Mouse (Mus musculus): ENCODE results near the gene Ppp1r3c. TPM values are rescaled to one million over a fixed set of nuclear protein-coding genes. Genes with fewer than 3 reads are reported as not detected.
"Not testable (repeated sequence)": the region's sequence is repeated elsewhere in the genome, so short reads cannot be mapped to it uniquely, and the experiment has no call there.

Ppp1r3c gene
- total RNA-seq, 2 experiments from 2014 or later, result 48.4 to 58.1 TPM

DNA sequence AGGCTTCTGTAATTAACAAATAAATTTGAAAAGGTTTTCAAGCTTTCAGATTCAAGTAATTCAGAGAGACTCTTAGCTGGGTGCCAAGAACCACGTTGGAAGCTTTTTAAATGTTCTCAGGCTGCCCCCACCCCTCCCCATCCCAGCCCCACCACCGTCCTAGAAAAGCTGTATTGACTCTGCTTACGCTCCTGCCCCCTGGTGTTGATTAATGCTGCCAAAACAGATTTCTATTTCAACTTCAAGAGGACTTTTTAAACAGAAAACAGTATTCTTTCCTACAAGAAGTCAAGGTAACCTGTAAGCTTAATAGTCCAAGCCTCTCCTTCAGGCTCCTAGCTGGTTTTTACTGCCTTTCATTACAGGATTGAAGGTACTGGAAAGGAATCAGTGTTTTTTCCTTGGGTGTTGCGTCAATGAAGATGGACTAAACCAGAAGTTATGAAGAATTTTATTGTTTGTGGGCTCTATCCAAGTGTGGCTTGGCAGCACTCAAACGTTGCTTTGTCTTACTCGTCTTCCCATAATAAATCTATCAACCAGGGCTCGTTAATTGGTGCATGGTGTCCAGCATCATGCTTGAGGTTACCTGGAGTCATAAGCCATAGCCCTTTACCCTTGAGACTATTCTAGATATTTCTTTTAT lies 3.2 kb upstream of the Ppp1r3c start:
- no peak for DNase-seq (ENCODE audit: extremely low spot score in 1 of 2, low spot score in 2 of 2)
- TF ChIP-seq CTCF (IDR thresholded peaks at IDR 0.05), result peak; percentile 49
- no peak overlapping the region for H3K4me3 ChIP-seq
- no peak overlapping the region for H3K27ac ChIP-seq
- intact Hi-C loops (cut with DNase I), result loop anchor here (5.0 kb wide), 2 partner anchors 78 to 187 kb away; partner anchors contain the start of gene Hectd2

DNA sequence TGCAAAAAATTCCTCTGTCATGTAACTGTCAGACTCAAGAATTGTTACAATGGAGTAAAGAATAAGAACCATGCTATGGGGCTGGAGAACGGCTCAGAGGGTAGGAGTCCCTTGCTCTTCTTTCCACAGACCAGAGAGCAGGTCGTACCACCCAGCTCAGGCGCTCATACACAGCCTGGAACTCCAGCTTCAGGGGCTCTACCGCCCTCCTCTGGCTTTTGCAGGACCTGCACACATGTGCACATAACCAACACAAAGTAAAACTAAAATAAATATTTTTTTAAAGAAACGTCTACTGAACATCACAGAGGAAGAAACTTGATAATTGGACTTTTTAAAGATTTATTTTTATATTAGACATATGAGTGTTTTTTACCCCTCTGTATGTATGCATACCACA lies 1.6 kb upstream of the Ppp1r3c start:
- H3K27ac ChIP-seq, result no peak overlapping the region
- intact Hi-C loops (cut with DNase I), result loop anchor here (5.0 kb wide), 2 partner anchors 79 to 186 kb away; partner anchors contain the start of gene Hectd2
- no peak overlapping the region for H3K4me3 ChIP-seq
- peak; percentile 25 for TF ChIP-seq CTCF (IDR thresholded peaks at IDR 0.05)
- DNase-seq (ENCODE audit: extremely low spot score in 1 of 2, low spot score in 2 of 2), result no peak

DNA sequence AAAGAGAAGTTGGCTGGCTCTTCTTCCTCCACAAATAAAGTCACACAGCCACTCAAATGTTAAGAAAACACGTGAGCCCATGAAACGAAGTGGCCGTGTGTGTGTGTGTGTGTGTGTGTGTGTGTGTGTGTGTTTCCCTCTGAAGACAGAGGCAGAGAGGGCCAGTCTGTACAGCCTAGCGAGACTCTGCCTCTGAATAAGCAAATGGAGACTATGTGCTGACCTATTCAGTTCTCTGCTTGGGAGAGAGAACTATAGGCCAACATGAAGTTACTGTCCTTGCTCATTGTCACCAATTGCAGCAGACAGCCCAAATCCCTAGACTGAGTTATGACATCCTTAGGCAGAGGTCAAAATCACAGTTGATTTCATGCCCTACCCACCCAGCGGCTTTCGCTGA lies 634 bp upstream of the Ppp1r3c start:
- no peak for TF ChIP-seq CTCF (IDR thresholded peaks at IDR 0.05)
- Histone ChIP-seq H3K27ac (peak overlapping the region; percentile 83), H3K4me3 (peak overlapping the region; percentile 74)
- intact Hi-C loops (cut with DNase I), result loop anchor here (2.0 to 5.0 kb wide), 3 partner anchors 80 to 185 kb away; partner anchors contain the start of gene Hectd2
- no peak for DNase-seq (ENCODE audit: extremely low spot score in 1 of 2, low spot score in 2 of 2)

- intact Hi-C loops (cut with DNase I), result loop anchor here (5.0 kb wide), 3 partner anchors 57 to 182 kb away; partner anchors contain the start of gene Hectd2
- Histone ChIP-seq H3K4me3 (peak overlapping the region; percentile 74), H3K27ac (no peak overlapping the region)
- no peak; the same call in 1 of the 2 replicates for TF ChIP-seq CTCF (IDR thresholded peaks at IDR 0.05)
- no peak for DNase-seq (ENCODE audit: extremely low spot score in 1 of 2, low spot score in 2 of 2)
These were observed 2.0 kb downstream of the Ppp1r3c start for GRCm38 (mm10) chr19:36734308-36735038.

DNA sequence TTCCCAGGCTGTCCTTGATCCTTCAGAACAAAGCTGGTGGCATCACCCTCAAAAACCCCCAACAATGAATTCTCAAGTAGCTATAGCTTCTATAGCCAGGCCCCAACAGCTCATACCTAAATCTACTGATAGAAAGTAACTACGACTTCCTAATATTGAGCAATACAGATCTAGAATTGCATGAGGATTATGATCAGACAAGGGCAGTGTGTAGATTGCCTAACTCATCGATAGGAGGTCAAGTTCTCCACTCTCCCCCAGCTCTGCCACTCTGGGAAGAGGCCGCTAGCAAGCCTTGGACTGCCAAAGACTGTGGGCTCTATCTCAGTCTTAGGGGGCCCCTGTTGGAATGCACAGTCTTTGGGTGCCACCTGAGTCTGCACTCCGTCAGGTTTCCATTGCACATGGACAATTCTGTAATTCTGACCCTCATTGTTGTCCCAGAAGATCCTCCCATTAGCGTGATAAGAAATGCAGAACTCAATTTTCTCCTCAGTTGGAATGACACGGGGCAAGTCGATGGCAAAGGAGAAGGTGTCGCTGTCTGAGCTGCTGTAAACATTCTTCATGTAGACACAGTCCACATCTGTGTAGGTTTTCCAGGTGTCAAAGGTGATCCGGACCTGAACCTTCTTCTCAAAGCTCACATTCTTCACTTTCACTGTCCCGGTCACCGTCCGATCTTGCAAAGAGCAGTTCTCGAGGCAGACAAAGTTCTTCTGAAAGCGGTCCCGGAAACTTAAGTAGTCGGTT lies 3.1 kb downstream of the Ppp1r3c start:
- H3K4me3 ChIP-seq, result peak overlapping the region; percentile 22
- no peak for DNase-seq (ENCODE audit: extremely low spot score in 1 of 2, low spot score in 2 of 2)
- intact Hi-C loops (cut with DNase I), result loop anchor here (5.0 kb wide), 1 partner anchor 56 kb away; no protein-coding TSS in a partner anchor
- TF ChIP-seq CTCF (IDR thresholded peaks at IDR 0.05), result no peak
- no peak overlapping the region for H3K27ac ChIP-seq

DNA sequence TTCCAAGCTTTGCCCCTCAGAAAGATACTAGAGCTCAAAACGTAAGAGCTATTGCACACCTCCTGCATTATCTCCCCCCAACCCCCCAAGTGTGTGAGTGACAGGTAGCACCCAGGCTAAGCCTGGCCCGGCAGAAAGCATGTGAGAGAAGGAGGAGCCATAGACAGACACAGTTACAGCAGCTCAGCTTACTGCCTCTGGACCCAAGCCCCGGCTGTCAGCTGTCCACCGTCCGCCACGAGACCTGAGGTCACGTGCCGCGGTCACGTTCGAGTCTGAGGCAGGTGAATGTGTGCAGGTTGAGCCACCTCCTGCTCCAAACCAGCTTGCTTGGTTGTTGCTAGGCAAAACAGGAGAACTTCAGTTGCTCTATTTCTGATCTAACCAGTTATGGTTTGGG lies 5.1 kb downstream of the Ppp1r3c start:
- no peak for TF ChIP-seq CTCF (IDR thresholded peaks at IDR 0.05)
- Histone ChIP-seq H3K27ac (no peak overlapping the region), H3K4me3 (no peak overlapping the region)
- intact Hi-C loops (cut with DNase I), result loop anchor here (5.0 kb wide), 1 partner anchor 54 kb away; no protein-coding TSS in a partner anchor
- no peak for DNase-seq (ENCODE audit: extremely low spot score in 1 of 2, low spot score in 2 of 2)

- DNase-seq (ENCODE audit: extremely low spot score in 1 of 2, low spot score in 2 of 2); H3K27ac ChIP-seq; H3K4me3 ChIP-seq: not testable (repeated sequence)
- intact Hi-C loops (cut with DNase I), result loop anchor here (5.0 kb wide), 1 partner anchor 53 kb away; no protein-coding TSS in a partner anchor
These were observed 6.0 kb downstream of the Ppp1r3c start for GRCm38 (mm10) chr19:36730414-36730813.

DNA sequence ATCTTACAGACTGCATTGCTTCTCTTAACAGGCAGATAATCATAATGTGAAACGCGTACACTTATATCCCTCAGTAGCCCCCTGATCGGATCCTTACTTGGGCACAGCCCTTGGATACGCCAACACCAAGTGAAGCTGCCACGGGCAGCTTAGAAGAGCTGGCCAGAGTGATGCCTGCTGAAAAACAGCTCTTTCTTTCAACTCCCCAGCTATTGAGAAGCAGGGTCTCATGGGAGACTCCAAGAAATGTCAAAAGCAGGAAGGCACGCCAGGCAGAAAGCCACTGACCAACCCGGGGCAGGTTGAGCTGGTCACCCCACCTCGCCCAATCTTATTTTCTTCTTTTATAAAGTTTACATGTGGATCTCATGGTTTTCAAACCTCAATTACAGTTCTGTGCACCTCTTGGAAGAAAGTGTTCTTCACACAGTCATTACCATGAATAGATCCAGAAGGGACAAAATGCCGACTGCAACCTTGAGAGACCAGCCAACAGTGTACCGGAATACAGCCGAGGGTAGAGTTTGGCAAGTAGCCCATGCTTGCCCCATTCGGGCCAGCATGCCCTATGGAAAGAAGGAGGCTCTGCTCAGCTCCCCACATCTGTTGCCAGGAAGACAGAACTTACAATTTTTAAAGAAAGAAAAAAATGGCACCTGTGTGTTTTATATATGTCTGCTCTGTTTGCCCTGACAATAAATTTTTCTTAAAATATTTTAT lies 7.6 kb downstream of the Ppp1r3c start:
- intact Hi-C loops (cut with DNase I), result no loop called here
- Histone ChIP-seq H3K4me3 (no peak overlapping the region), H3K27ac (no peak overlapping the region)
- no peak for DNase-seq (ENCODE audit: extremely low spot score in 1 of 2, low spot score in 2 of 2)
- no peak for TF ChIP-seq CTCF (IDR thresholded peaks at IDR 0.05)

GRCm38 (mm10) chr19:36724970-36725369 lies 11.5 kb downstream of the Ppp1r3c start:
- H3K4me3 ChIP-seq, result no peak overlapping the region
- DNase-seq (ENCODE audit: extremely low spot score in 1 of 2, low spot score in 2 of 2), result no peak
- TF ChIP-seq CTCF (IDR thresholded peaks at IDR 0.05), result no peak
- no peak overlapping the region for H3K27ac ChIP-seq
- intact Hi-C loops (cut with DNase I), result no loop called here

DNA sequence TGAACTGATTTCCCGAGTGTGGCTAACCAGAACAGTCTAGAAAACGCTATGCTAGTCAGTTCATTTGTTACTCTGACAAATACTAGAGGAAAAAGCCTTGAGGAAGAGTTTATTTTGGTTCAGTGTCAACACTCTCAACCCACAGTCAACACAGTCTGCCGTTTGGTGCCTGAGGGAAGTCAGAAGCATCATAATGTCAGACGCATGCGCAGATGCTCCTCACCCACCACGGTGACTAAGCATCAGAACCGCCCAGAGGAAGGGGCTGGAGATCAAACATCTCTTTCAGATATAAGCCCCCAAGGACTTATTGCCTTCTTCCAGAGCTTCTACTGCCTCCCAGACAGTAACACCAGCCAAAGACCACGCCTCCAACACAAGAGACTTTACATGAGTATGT lies 15.3 kb downstream of the Ppp1r3c start:
- no peak for TF ChIP-seq CTCF (IDR thresholded peaks at IDR 0.05)
- DNase-seq (ENCODE audit: extremely low spot score in 1 of 2, low spot score in 2 of 2), result no peak
- Histone ChIP-seq H3K4me3 (no peak overlapping the region), H3K27ac (no peak overlapping the region)
- intact Hi-C loops (cut with DNase I), result no loop called here

DNA sequence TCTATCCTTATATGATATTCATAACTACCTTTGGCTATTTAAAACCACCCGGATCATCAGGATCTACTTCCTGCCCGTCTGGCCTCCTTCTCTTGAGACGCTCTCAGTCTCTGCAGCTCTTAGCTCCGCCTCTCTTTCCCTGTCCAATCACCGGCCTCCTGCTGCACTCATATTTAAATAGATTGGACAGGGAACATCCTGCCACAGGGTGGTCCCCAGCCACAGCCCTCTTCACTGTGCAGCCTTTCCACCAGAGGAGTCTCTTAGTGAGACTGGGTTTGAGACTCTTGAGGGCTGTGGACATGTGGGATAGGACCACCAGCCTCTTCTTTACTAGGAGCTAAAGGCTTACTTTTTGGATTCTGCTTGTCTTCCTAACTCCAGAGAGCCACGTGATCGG lies 20.2 kb downstream of the Ppp1r3c start:
- no peak overlapping the region for H3K4me3 ChIP-seq
- intact Hi-C loops (cut with DNase I), result no loop called here
- no peak overlapping the region for H3K27ac ChIP-seq
- DNase-seq (ENCODE audit: extremely low spot score in 1 of 2, low spot score in 2 of 2), result no peak
- no peak for TF ChIP-seq CTCF (IDR thresholded peaks at IDR 0.05)

Measured in left cerebral cortex, adult 2 months (tissue).